Mouse (Mus musculus) heart, embryonic 15.5 days (tissue): Measurements from ENCODE around the gene Dennd5b. TPM values are rescaled to one million over a fixed set of nuclear protein-coding genes. Genes with fewer than 3 reads are reported as not detected.
A peak's percentile ranks its signal among the peaks of the same experiment; 100 is the strongest.

ENCODE experiments used
- ATAC-seq: fragments of 200-750 bp; cut with Nextera tagmentation; replicated peaks from 2 replicates; pipeline ENCODE4 v1.8.0; 2017; ENCODE audit warnings: low read depth, moderate TSS enrichment; ENCODE audit not compliant: insufficient number of reproducible peaks, insufficient read depth, low FRiP score
- H3K27ac ChIP-seq: fragments of 300-500 bp; sonication (generic); 2 replicates; pipeline ENCODE4 v1.5.1; 2015; ENCODE audit warnings: mild to moderate bottlenecking, inconsistent platforms
- H3K27me3 ChIP-seq: fragments of 300-500 bp; sonication (generic); 2 replicates; pipeline ENCODE4 v1.6.1; 2015; ENCODE audit warnings: inconsistent platforms
- H3K36me3 ChIP-seq: fragments of 300-500 bp; sonication (generic); 2 replicates; pipeline ENCODE4 v1.6.1; 2015; ENCODE audit warnings: mild to moderate bottlenecking, inconsistent platforms
- H3K4me1 ChIP-seq: fragments of 300-500 bp; sonication (generic); replicated peaks from 2 replicates; pipeline ENCODE4 v1.6.1; 2015; ENCODE audit warnings: inconsistent platforms
- H3K4me2 ChIP-seq: fragments of 300-500 bp; sonication (generic); 2 replicates; pipeline ENCODE4 v1.6.1; 2015; ENCODE audit warnings: inconsistent platforms, mild to moderate bottlenecking, moderate library complexity
- H3K4me3 ChIP-seq: fragments of 300-500 bp; sonication (generic); 2 replicates; pipeline ENCODE4 v1.5.1; 2015; ENCODE audit warnings: mild to moderate bottlenecking, inconsistent platforms
- H3K9ac ChIP-seq: fragments of 300-500 bp; sonication (generic); 2 replicates; pipeline ENCODE4 v1.6.1; 2015; ENCODE audit warnings: mild to moderate bottlenecking, inconsistent platforms
- H3K9me3 ChIP-seq: fragments of 300-500 bp; sonication (generic); replicated peaks from 2 replicates; pipeline ENCODE4 v1.6.1; 2016; ENCODE audit warnings: inconsistent platforms
- WGBS: fragments of 180-500 bp; shearing (Covaris S2); methylation state at CpG from one replicate; pipeline ENCODE4 v1.1.7; 2015; ENCODE audit warnings: mixed read lengths; 5-methylcytosine and 5-hydroxymethylcytosine counted together
- polyA plus RNA-seq: library from polyadenylated mRNA; unstranded; fragments of >200 nt; fragmentation: Nextera tagmentation; extraction: Ambion mirVana; gene quantifications from 2 replicates; pipeline ENCODE4 v1.2.1, GENCODE M21; 2015

Dennd5b gene
- polyA plus RNA-seq: 6.0 and 6.2 TPM in 2 replicates

- under 1% methylated on average over 114 of the region's 124 CpGs for WGBS
- H3K9ac ChIP-seq: peak within 1 kb of the TSS; percentile 90
- H3K9me3 ChIP-seq: no peaks in the 10 kb centered on the region
- 0 out of 2 replicates have a peak, but pooled peaks cover 4% of the 10 kb centered on the region for H3K4me1 ChIP-seq
- peak; percentile 93 for ATAC-seq
- H3K36me3 ChIP-seq: no peaks in the 10 kb centered on the region
- H3K4me2 ChIP-seq: peak within 1 kb of the TSS; percentile 70
- peak within 1 kb of the TSS; percentile 97 for H3K27ac ChIP-seq
- H3K4me3 ChIP-seq: peak within 1 kb of the TSS; percentile 98
- no peaks in the 10 kb centered on the region for H3K27me3 ChIP-seq
These were observed at the start of gene Dennd5b for GRCm38 (mm10) chr6:149101076-149101942. Dennd5b (minus strand) TSS chr6:149101680.

DNA sequence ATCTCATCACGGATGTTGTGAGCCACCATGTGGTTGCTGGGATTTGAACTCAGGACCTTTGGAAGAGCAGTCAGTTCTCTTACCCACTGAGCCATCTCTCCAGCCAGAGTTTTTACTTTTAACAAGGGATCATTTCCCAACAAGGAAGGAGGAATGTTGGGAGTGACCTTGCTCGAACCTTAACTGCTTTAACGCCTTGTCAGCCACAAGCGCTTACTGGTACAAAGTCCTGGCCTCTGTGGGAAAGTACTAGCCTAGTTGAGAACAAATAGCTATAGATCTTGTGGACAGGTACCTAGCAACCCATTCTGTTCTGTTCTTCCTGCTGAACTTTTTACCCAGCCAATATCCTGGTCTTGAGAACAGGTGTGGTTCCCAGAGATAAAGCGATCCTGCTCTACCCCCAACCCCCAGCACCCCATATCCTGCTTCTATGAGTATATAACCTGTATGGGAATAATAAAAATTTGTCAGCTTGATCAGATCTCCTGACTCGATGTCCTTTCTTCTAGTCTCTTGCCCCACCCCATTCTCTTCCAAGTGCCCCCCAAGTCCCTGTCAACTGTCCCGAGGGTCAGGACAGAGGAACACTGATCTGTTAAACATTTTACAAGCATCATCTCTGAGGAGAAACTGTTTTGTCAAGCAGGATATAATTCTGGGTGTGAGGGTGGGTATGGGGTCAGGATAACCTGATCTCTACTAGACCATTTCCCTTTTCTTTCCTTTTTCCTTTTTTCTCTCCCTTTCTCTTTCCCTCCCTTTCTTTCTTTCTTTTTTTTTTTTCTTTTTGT is 47.2 kb upstream of the Dennd5b start:
- Histone ChIP-seq H3K27ac (no peak overlapping the region), H3K9me3 (no peaks in the 10 kb centered on the region), H3K27me3 (no peaks in the 10 kb centered on the region), H3K4me2 (no peak overlapping the region), H3K4me1 (no peaks in the 10 kb centered on the region; the same call in 1 of the 2 replicates), H3K4me3 (no peak overlapping the region), H3K9ac (no peak overlapping the region), H3K36me3 (peaks cover 12% of the 10 kb centered on the region; the same call in 1 of the 2 replicates)
- no peak for ATAC-seq
- WGBS: 72% methylated on average over 7 of the region's 7 CpGs

DNA sequence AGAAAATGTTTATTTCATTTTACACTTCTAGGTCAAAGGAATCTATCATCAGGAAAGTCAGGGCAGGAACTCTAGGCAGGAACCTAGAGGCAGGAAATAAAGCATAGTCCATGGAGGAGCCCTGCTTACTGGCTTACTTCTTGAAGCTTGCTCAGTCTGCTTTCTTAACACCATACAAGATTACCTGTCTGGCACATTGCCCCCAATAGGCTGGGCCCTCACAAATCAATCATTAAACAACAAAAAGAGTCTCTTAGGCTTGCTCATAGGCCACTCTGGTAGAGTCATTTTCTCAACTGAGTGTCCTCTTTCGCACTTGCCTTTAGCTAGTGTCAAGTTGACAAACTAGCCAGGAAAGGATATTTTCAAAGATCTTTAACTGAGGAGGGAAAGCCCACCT is 43.7 kb upstream of the Dennd5b start:
- Histone ChIP-seq H3K9ac (no peak overlapping the region), H3K36me3 (peaks cover 12% of the 10 kb centered on the region), H3K27me3 (no peaks in the 10 kb centered on the region), H3K4me3 (no peak overlapping the region), H3K4me2 (no peak overlapping the region), H3K4me1 (peaks cover 7% of the 10 kb centered on the region; the same call in 1 of the 2 replicates), H3K27ac (no peak overlapping the region), H3K9me3 (no peaks in the 10 kb centered on the region)
- WGBS: 100% methylated on average over 1 of the region's 1 CpGs
- ATAC-seq: no peak

- peak; percentile 91 for ATAC-seq
- WGBS: 5% methylated on average over 36 of the region's 36 CpGs
- H3K4me1 ChIP-seq: peaks cover 7% of the 10 kb centered on the region; the same call in 1 of the 2 replicates
These were observed 40.1 kb upstream of the Dennd5b start for GRCm38 (mm10) chr6:149141393-149142173.

GRCm38 (mm10) chr6:149139471-149139870 is 38.0 kb upstream of the Dennd5b start, which contains the start of gene Etfbkmt:
Etfbkmt (plus strand) TSS chr6:149139849.
- Histone ChIP-seq H3K4me1 (peaks cover 12% of the 10 kb centered on the region), H3K27me3 (no peaks in the 10 kb centered on the region), H3K9me3 (no peaks in the 10 kb centered on the region), H3K36me3 (peaks cover 6% of the 10 kb centered on the region; the same call in 1 of the 2 replicates), H3K27ac (no peak within 1 kb of the TSS), H3K4me2 (no peak within 1 kb of the TSS), H3K4me3 (no peak within 1 kb of the TSS), H3K9ac (no peak within 1 kb of the TSS)
- ATAC-seq: no peak
- 68% methylated on average over 1 of the region's 1 CpGs for WGBS

More at GRCm38 (mm10) chr6:149141393-149142173, 40.1 kb upstream of the Dennd5b start:
- Histone ChIP-seq H3K4me3 (peak overlapping the region; percentile 66), H3K36me3 (peaks cover 12% of the 10 kb centered on the region), H3K9me3 (no peaks in the 10 kb centered on the region), H3K4me2 (peak overlapping the region; percentile 64), H3K9ac (peak overlapping the region; percentile 67), H3K27ac (peak overlapping the region; percentile 61), H3K27me3 (no peaks in the 10 kb centered on the region)

DNA sequence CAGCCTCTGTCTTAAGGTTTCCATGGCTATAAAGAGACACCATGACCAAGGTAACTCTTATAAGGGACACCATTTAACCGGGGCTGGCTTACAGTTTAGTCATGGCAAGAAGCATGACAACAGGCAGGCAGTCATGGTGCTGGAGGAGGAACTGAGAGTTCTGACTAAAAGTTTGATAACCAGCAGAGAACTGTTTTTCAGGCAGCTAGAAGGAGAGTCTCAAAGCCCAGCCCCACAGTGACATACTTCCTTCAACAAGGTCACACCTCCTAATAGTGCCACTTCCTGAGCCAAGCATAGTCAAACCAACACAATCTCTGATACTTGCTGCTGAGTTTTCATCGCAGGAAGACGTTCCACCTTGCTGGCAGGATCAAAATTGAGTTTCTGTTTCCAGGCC is 37.5 kb upstream of the Dennd5b start:
- no peak overlapping the region for H3K4me3 ChIP-seq
- peaks cover 6% of the 10 kb centered on the region; the same call in 1 of the 2 replicates for H3K36me3 ChIP-seq
- peaks cover 17% of the 10 kb centered on the region for H3K4me1 ChIP-seq
- no peak for ATAC-seq
- no peak overlapping the region for H3K9ac ChIP-seq
- H3K27me3 ChIP-seq: no peaks in the 10 kb centered on the region
- no peak overlapping the region for H3K27ac ChIP-seq
- 82% methylated on average over 3 of the region's 3 CpGs for WGBS
- H3K9me3 ChIP-seq: no peaks in the 10 kb centered on the region
- H3K4me2 ChIP-seq: no peak overlapping the region

GRCm38 (mm10) chr6:149137936-149138335 is 36.5 kb upstream of the Dennd5b start:
- H3K4me2 ChIP-seq: no peak overlapping the region
- H3K36me3 ChIP-seq: peaks cover 3% of the 10 kb centered on the region; the same call in 1 of the 2 replicates
- H3K27ac ChIP-seq: no peak overlapping the region
- no peaks in the 10 kb centered on the region for H3K27me3 ChIP-seq
- no peak overlapping the region for H3K4me3 ChIP-seq
- H3K4me1 ChIP-seq: peaks cover 20% of the 10 kb centered on the region
- no peak for ATAC-seq
- WGBS: 66% methylated on average over 2 of the region's 2 CpGs
- no peaks in the 10 kb centered on the region for H3K9me3 ChIP-seq
- H3K9ac ChIP-seq: no peak overlapping the region

DNA sequence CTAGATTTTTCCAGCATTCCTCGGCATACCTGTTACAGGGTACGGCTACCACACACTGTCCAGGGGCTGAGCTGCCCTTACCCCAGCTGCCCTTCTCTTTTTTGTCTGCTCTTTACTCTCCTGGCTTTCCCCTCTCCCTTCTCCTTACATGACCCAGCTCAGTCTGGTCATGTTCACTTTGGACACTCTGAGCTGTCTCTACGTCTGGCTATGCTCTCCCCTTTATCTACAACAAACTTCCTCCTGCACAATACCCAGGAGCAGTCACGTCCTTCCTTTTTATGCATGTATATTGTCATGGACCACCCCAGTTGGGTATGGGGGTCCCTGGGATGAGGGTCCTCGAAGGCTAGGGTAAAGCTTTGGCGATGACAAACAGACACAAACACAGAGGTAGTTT is 34.2 kb upstream of the Dennd5b start:
- ATAC-seq: no peak
- H3K4me1 ChIP-seq: peaks cover 13% of the 10 kb centered on the region; the same call in 1 of the 2 replicates
- H3K9ac ChIP-seq: no peak overlapping the region
- H3K4me3 ChIP-seq: no peak overlapping the region
- no peaks in the 10 kb centered on the region for H3K27me3 ChIP-seq
- 52% methylated on average over 6 of the region's 6 CpGs for WGBS
- no peaks in the 10 kb centered on the region for H3K9me3 ChIP-seq
- H3K36me3 ChIP-seq: no peaks in the 10 kb centered on the region
- no peak overlapping the region for H3K27ac ChIP-seq
- H3K4me2 ChIP-seq: no peak overlapping the region

GRCm38 (mm10) chr6:149134391-149135150 is 33.1 kb upstream of the Dennd5b start:
- no peak for ATAC-seq
- no peaks in the 10 kb centered on the region for H3K36me3 ChIP-seq
- H3K27me3 ChIP-seq: no peaks in the 10 kb centered on the region
- WGBS: 20% methylated on average over 5 of the region's 5 CpGs
- peaks cover 13% of the 10 kb centered on the region; the same call in 1 of the 2 replicates for H3K4me1 ChIP-seq
- H3K9ac ChIP-seq: no peak overlapping the region
- no peak overlapping the region for H3K4me2 ChIP-seq
- H3K27ac ChIP-seq: peak overlapping the region; percentile 29; the same call in 1 of the 2 replicates
- H3K4me3 ChIP-seq: no peak overlapping the region
- H3K9me3 ChIP-seq: no peaks in the 10 kb centered on the region
